Comparison of ENCODE assay signal across 24 mouse cellular contexts in the genomic region with DNA sequence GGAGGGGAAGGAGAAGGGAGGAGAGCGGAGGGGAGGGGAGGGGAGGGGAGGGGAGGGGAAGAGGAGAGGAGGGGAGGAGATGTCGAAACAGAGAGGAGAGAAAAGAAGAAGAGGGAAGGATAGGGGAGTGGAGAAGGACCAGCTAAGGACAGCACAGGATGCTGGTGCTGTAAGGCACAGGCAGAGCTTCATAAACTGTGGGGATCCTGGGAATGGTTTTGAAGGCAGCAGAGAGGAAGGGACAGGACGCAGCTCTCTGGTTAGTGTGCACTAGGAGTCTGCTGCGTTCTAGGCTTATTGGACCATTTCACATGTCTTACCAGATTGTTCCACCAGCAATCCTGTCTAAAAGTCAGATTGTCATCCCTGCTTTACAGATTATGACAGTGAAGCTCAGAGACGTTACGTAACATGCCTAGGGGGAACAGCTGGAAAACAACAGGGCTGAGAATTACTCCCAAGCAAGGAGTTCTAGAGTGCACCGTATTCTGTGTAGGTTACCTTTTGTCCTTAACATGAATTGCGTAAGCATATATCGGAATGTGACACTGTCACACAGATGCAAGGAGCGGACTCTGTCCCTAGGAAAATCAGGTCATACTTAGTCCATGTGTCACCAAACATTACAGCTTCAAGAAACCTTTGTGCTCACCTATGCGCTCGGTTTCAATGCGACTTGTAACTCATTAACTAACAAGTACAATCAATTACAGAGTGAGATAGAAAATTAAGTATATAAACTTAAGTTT. TPM values are rescaled to one million over a fixed set of nuclear protein-coding genes. Genes with fewer than 3 reads are reported as not detected.
DNase-seq lines count a peak whose midpoint lies in the region; ATAC-seq and TF ChIP-seq lines count a peak whose summit lies in the region.
"Had no signal": no experiment of that assay in that cellular context is flagged by ENCODE, and none has a peak within 500 bp of the region (broad histone marks: within the 10 kb centered on the region; RNA-seq: fewer than 3 reads in every experiment).

No protein-coding gene starts in this region.

- TF ChIP-seq EP300 in stomach, postnatal 0 days (optimal IDR thresholded peaks at IDR 0.05), result no peak

- no peak for TF ChIP-seq POLR2A in kidney, adult 2 months (IDR thresholded peaks at IDR 0.05; ENCODE audit: low read depth, low read length)

- DNase-seq in kidney, adult 2 months, result peak; percentile 56
- no peak for DNase-seq in kidney, postnatal 4 days
- DNase-seq in kidney, postnatal 14 days, result peak; percentile 21
- no peak for DNase-seq in stomach, postnatal 0 days (ENCODE audit: low spot score)
- no peak for DNase-seq in lung, postnatal 25 days (ENCODE audit: low spot score)
- DNase-seq in adrenal gland, postnatal 36 days, result no peak
- DNase-seq: adrenal gland, postnatal 14 days; cerebellum, adult 11 months; cerebellum, postnatal 14 days; embryo, embryonic 11 days; forebrain, postnatal 0 days; heart, postnatal 10 days; right cerebral cortex, postnatal 14 days; thymus, postnatal 36 days had no signal

- no peak for TF ChIP-seq CTCF in kidney, adult 2 months (conservative IDR thresholded peaks at IDR 0.05; ENCODE audit: insufficient read depth, insufficient read length, low read depth, low read length)
- TF ChIP-seq CTCF in stomach, postnatal 0 days (IDR thresholded peaks at IDR 0.05; ENCODE audit: low read depth), result no peak

- no peaks in the 10 kb centered on the region for H3K9me3 ChIP-seq in intestine, embryonic 16.5 days (ENCODE audit: control insufficient read depth, low read length)
- no peaks in the 10 kb centered on the region for H3K9me3 ChIP-seq in stomach, postnatal 0 days (ENCODE audit: control insufficient read depth, low read length)
- H3K9me3 ChIP-seq: limb, embryonic 15.5 days; midbrain, embryonic 12.5 days; neural tube, embryonic 12.5 days had no signal

- H3K27me3 ChIP-seq in kidney, adult 2 months (replicated peaks; ENCODE audit: control insufficient read depth, insufficient read depth, low read length), result no peaks in the 10 kb centered on the region
- H3K27me3 ChIP-seq in intestine, embryonic 16.5 days (replicated peaks; ENCODE audit: control insufficient read depth, insufficient read depth, low read length), result no peaks in the 10 kb centered on the region
- H3K27me3 ChIP-seq in stomach, postnatal 0 days (ENCODE audit: control insufficient read depth, insufficient read depth, low read length), result no peaks in the 10 kb centered on the region
- H3K27me3 ChIP-seq: limb, embryonic 15.5 days; midbrain, embryonic 12.5 days; neural tube, embryonic 12.5 days had no signal

- 49% methylated on average over 13 of the region's 13 CpGs for WGBS in kidney, adult 2 months
- 60% methylated on average over 13 of the region's 13 CpGs for WGBS in intestine, embryonic 16.5 days
- 61% methylated on average over 13 of the region's 13 CpGs for WGBS in stomach, postnatal 0 days

- H3K36me3 ChIP-seq in kidney, adult 2 months (ENCODE audit: control insufficient read depth, insufficient read depth, low read length), result no peaks in the 10 kb centered on the region
- no peaks in the 10 kb centered on the region for H3K36me3 ChIP-seq in intestine, embryonic 16.5 days (ENCODE audit: control insufficient read depth, insufficient read depth, low read length)
- no peaks in the 10 kb centered on the region for H3K36me3 ChIP-seq in stomach, postnatal 0 days (ENCODE audit: control insufficient read depth, insufficient read depth, low read length)
- H3K36me3 ChIP-seq: limb, embryonic 15.5 days; midbrain, embryonic 12.5 days; neural tube, embryonic 12.5 days had no signal

- H3K9ac ChIP-seq in intestine, embryonic 16.5 days (ENCODE audit: low read depth, low read length), result no peak overlapping the region
- H3K9ac ChIP-seq in stomach, postnatal 0 days (ENCODE audit: low read length), result no peak overlapping the region
- H3K9ac ChIP-seq: forebrain, postnatal 0 days; limb, embryonic 15.5 days; midbrain, embryonic 12.5 days; neural tube, embryonic 12.5 days had no signal

- peaks cover 5% of the 10 kb centered on the region; the same call in 1 of the 2 replicates for H3K4me1 ChIP-seq in kidney, adult 2 months (ENCODE audit: control insufficient read depth, insufficient read depth, low read length)
- peaks cover 5% of the 10 kb centered on the region; the same call in 1 of the 2 replicates for H3K4me1 ChIP-seq in intestine, embryonic 16.5 days (ENCODE audit: control insufficient read depth, insufficient read depth, low read length)
- H3K4me1 ChIP-seq in stomach, postnatal 0 days (replicated peaks; ENCODE audit: control insufficient read depth, insufficient read depth), result no peaks in the 10 kb centered on the region
- H3K4me1 ChIP-seq: limb, embryonic 15.5 days; midbrain, embryonic 12.5 days; neural tube, embryonic 12.5 days had no signal

- peak; percentile 97 for ATAC-seq in intestine, embryonic 16.5 days
- ATAC-seq in stomach, postnatal 0 days (ENCODE audit: low FRiP score, low TSS enrichment), result peak; percentile 91
- ATAC-seq: forebrain, postnatal 0 days; lung, postnatal 0 days had no signal

- H3K4me3 ChIP-seq in kidney, adult 2 months (ENCODE audit: insufficient read depth, low read depth, low read length), result no peak overlapping the region
- no peak overlapping the region for H3K4me3 ChIP-seq in intestine, embryonic 16.5 days (ENCODE audit: low read length)
- H3K4me3 ChIP-seq in stomach, postnatal 0 days (ENCODE audit: low read depth, low read length), result no peak overlapping the region
- H3K4me3 ChIP-seq: limb, embryonic 15.5 days; midbrain, embryonic 12.5 days; neural tube, embryonic 12.5 days had no signal

- no peak overlapping the region; the same call in 1 of the 2 replicates for H3K4me2 ChIP-seq in intestine, embryonic 16.5 days (ENCODE audit: low read depth, low read length)
- H3K4me2 ChIP-seq in stomach, postnatal 0 days (replicated peaks; ENCODE audit: low read depth), result no peak overlapping the region
- H3K4me2 ChIP-seq: heart, embryonic 11.5 days; limb, embryonic 15.5 days; midbrain, embryonic 12.5 days; neural tube, embryonic 12.5 days had no signal

- no peak overlapping the region for H3K27ac ChIP-seq in kidney, adult 2 months (ENCODE audit: insufficient read depth, low read depth, low read length)
- peak overlapping the region; percentile 77 for H3K27ac ChIP-seq in intestine, embryonic 16.5 days (ENCODE audit: low read length)
- H3K27ac ChIP-seq in stomach, postnatal 0 days (replicated peaks), result no peak overlapping the region
- H3K27ac ChIP-seq: limb, embryonic 15.5 days; midbrain, embryonic 12.5 days; neural tube, embryonic 12.5 days had no signal

RNA-seq across cellular contexts. Expression of a gene that starts 30.6 kb away (rescaled TPM):
- 0.83 and 1.1 TPM in 2 replicates for polyA plus RNA-seq in kidney, adult 2 months (2012; rRNA removed)
- 17.1 and 22.7 TPM in 2 replicates for polyA plus RNA-seq in intestine, embryonic 16.5 days (2015; fragmentation: Nextera tagmentation; extraction: Ambion mirVana)
- polyA plus RNA-seq in stomach, postnatal 0 days (2015; fragmentation: Nextera tagmentation; extraction: Ambion mirVana), result 7.9 and 8.5 TPM in 2 replicates
- not detected for total RNA-seq in adrenal gland, postnatal 36 days (2021)
- total RNA-seq: CH12.LX; gastrocnemius, adult 18-20 months; megakaryocyte progenitor cell, adult 5-6 weeks; MEL had no signal

RNA-seq across cellular contexts. Expression of a gene that starts 43.2 kb away (rescaled TPM):
- 0.77 and 0.83 TPM in 2 replicates for polyA plus RNA-seq in kidney, adult 2 months (2012; rRNA removed)
- polyA plus RNA-seq in intestine, embryonic 16.5 days (2015; fragmentation: Nextera tagmentation; extraction: Ambion mirVana), result 1.7 and 2.3 TPM in 2 replicates
- polyA plus RNA-seq in stomach, postnatal 0 days (2015; fragmentation: Nextera tagmentation; extraction: Ambion mirVana), result 5.9 and 7.0 TPM in 2 replicates
- under 1 TPM; 0.30 to 0.40 TPM for total RNA-seq in adrenal gland, postnatal 36 days (2021)
- total RNA-seq: MEL had no signal

Comparison
In these comparisons a context has a peak if more than half of its experiments do, and no peak if none do; other contexts are left out.
1. DNase-seq: peak in kidney, adult 2 months (single experiment) and kidney, postnatal 14 days (single experiment); none in kidney, postnatal 4 days (0 of 2), stomach, postnatal 0 days (single experiment), lung, postnatal 25 days (single experiment) and adrenal gland, postnatal 36 days (0 of 2).